Mouse (Mus musculus): ENCODE measurements around the gene Sesn1. TPM values are rescaled to one million over a fixed set of nuclear protein-coding genes. Genes with fewer than 3 reads are reported as not detected.

The Sesn1 gene
- polyA plus RNA-seq, 1 experiment from 2014 or later = 36.6 TPM

DNA sequence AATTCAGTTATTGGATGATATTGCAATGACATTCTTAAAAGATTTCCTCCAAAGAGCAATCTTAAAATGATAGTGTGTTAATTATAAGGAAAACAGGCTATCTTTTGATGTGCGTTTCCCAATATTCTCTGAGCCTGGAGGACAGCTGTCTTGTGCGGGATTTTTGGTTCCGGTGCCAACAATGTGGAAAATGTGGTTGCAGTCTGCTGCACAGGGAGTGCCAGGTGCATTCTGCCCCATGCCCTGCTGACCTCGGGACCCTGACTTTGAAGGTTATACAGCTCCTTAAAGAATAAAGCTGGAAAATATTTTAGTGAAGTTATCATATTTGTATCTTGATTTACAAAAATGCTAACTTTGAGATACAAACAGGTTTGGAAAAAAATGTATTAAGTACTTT is 98.2 kb downstream of the Sesn1 start:
- 87% methylated on average over 4 of the region's 4 CpGs for WGBS
- no peak for TF ChIP-seq EP300 (IDR thresholded peaks at IDR 0.05)
- no peak for TF ChIP-seq CTCF (IDR thresholded peaks at IDR 0.05)
- Histone ChIP-seq H3K4me3 (ENCODE audit: low read depth, low read length) (no peak overlapping the region), H3K9me3 (ENCODE audit: low read length) (no peaks in the 10 kb centered on the region), H3K27ac (ENCODE audit: low read length) (no peak overlapping the region), H3K9ac (replicated peaks; ENCODE audit: low read depth) (no peak overlapping the region), H3K36me3 (ENCODE audit: insufficient read depth, low read length) (peaks cover 16% of the 10 kb centered on the region; the same call in 1 of the 2 replicates), H3K4me1 (ENCODE audit: insufficient read depth, low read depth, low read length) (no peaks in the 10 kb centered on the region), H3K27me3 (replicated peaks; ENCODE audit: insufficient read depth, low read length) (no peaks in the 10 kb centered on the region), H3K4me2 (replicated peaks; ENCODE audit: low read depth, low read length) (no peak overlapping the region)
- no peak for ATAC-seq
- DNase-seq (ENCODE audit: low spot score) = no peak

DNA sequence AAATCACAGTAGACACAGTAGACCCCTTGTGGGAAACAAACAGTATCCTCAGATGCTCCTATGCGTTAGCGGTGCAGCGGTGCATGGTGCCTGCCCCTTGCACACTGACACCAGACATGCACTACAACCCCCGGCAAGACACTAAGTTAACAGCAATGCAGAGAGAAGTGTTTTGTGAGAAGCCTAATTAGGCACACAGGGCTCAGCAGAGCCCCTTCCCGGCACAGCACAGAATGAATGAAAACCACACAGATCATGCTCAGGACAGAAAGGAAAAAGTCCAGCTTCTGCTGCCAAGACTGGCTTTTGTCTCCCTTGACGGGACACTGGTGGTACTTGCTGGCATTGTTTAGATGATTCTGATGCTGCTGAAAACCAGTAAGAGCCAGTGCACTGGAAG is 99.2 kb downstream of the Sesn1 start:
- no peak overlapping the region for H3K9ac ChIP-seq (replicated peaks; ENCODE audit: low read depth)
- no peaks in the 10 kb centered on the region for H3K9me3 ChIP-seq (ENCODE audit: low read length)
- H3K4me2 ChIP-seq (replicated peaks; ENCODE audit: low read depth, low read length) = no peak overlapping the region
- no peak overlapping the region for H3K4me3 ChIP-seq (ENCODE audit: low read depth, low read length)
- ATAC-seq = no peak
- H3K27ac ChIP-seq (ENCODE audit: low read length) = no peak overlapping the region
- H3K36me3 ChIP-seq (ENCODE audit: insufficient read depth, low read length) = peaks cover 16% of the 10 kb centered on the region; the same call in 1 of the 2 replicates
- 84% methylated on average over 6 of the region's 6 CpGs for WGBS
- no peaks in the 10 kb centered on the region for H3K27me3 ChIP-seq (replicated peaks; ENCODE audit: insufficient read depth, low read length)
- DNase-seq (ENCODE audit: low spot score) = no peak
- no peaks in the 10 kb centered on the region for H3K4me1 ChIP-seq (ENCODE audit: insufficient read depth, low read depth, low read length)
- TF ChIP-seq CTCF (IDR thresholded peaks at IDR 0.05) = no peak
- TF ChIP-seq EP300 (IDR thresholded peaks at IDR 0.05) = no peak

DNA sequence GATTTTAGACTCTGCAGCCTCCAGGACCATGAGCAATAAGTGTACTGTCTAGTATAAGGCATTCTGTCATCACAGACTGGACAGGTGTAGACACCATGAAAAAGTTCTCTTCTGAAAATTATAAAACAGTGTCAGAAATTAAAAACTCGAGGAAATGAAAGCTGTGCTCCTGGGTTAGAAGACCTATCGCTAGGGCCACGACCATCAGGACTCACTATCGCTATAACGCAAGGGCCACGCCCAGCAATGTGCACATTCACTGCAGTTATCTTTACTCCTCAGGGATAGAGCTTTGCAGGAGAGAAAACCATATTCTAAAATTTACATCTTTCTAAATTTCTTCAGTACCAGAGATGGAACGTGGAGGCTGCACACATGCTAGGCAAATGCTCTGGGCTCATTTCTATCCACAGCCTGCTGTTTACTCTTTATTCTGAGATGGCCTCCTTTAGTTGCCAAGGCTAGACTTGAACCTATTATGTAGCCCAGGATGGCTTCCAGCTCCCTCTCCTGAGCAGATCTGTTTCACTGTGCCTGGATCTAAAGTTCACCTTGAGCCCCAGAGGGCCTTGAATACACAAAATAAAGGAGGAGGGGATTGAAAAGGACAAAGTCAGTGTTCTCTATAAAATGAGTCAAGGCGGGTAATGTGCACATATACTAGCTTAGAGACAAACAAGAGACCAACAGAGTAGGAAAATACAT is 102.7 kb downstream of the Sesn1 start:
- TF ChIP-seq CTCF (IDR thresholded peaks at IDR 0.05) (no peak), EP300 (IDR thresholded peaks at IDR 0.05) (no peak)
- 90% methylated on average over 8 of the region's 8 CpGs for WGBS
- Histone ChIP-seq H3K9me3 (ENCODE audit: low read length) (no peaks in the 10 kb centered on the region), H3K4me1 (ENCODE audit: insufficient read depth, low read depth, low read length) (no peaks in the 10 kb centered on the region), H3K4me2 (replicated peaks; ENCODE audit: low read depth, low read length) (no peak overlapping the region), H3K27me3 (replicated peaks; ENCODE audit: insufficient read depth, low read length) (no peaks in the 10 kb centered on the region), H3K4me3 (ENCODE audit: low read depth, low read length) (no peak overlapping the region), H3K36me3 (ENCODE audit: insufficient read depth, low read length) (peaks cover 3% of the 10 kb centered on the region; the same call in 1 of the 2 replicates), H3K9ac (replicated peaks; ENCODE audit: low read depth) (no peak overlapping the region), H3K27ac (ENCODE audit: low read length) (no peak overlapping the region)
- no peak for DNase-seq (ENCODE audit: low spot score)
- no peak for ATAC-seq

DNA sequence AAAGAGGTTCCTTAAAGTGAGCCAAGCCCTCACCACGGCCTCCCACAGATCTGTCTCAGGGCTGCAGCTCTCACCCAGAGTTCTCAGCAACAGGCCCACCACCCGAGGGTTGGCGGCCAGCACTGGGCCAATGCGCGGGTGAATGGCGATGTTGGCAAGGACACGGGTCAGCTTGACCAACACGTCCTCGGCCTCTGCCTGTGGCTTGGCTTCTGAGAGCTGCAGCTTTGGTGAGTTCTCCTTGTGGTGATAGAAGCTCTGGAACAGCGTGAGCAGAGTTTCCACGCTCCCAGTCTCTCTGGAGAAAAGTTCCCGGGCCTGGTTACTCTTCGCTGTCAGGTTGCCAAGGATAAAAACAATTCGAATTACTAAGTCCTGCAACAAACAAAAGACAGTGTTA is 117.0 kb downstream of the Sesn1 start:
- no peaks in the 10 kb centered on the region for H3K36me3 ChIP-seq (ENCODE audit: insufficient read depth, low read length)
- no peak for ATAC-seq
- no peak overlapping the region for H3K4me3 ChIP-seq (ENCODE audit: low read depth, low read length)
- no peaks in the 10 kb centered on the region for H3K4me1 ChIP-seq (ENCODE audit: insufficient read depth, low read depth, low read length)
- no peaks in the 10 kb centered on the region for H3K9me3 ChIP-seq (ENCODE audit: low read length)
- H3K4me2 ChIP-seq (replicated peaks; ENCODE audit: low read depth, low read length) = no peak overlapping the region
- no peak overlapping the region for H3K9ac ChIP-seq (replicated peaks; ENCODE audit: low read depth)
- no peak for TF ChIP-seq EP300 (IDR thresholded peaks at IDR 0.05)
- no peak for TF ChIP-seq CTCF (IDR thresholded peaks at IDR 0.05)
- no peak overlapping the region for H3K27ac ChIP-seq (ENCODE audit: low read length)
- 85% methylated on average over 14 of the region's 14 CpGs for WGBS
- DNase-seq (ENCODE audit: low spot score) = no peak
- H3K27me3 ChIP-seq (replicated peaks; ENCODE audit: insufficient read depth, low read length) = no peaks in the 10 kb centered on the region

DNA sequence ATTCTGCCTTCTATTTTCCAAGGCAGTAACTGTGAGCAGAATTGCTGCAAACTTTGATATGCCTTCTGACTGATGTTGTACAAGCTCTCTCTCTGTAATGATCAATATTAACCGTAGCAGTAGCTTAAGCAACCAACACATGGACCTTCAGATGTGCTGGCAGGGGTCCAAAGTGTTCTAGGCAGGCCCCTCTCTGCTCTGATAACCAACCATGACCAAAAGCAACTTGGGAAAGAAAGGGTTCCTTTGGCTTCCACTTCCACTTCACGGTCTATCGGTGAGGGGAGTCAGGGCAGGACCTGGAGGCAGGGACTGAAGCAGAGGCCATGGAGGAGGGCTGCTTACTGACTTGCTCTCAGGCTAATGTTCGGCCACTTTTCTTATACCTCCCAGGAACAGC is 121.2 kb downstream of the Sesn1 start:
- H3K9me3 ChIP-seq (ENCODE audit: low read length) = no peaks in the 10 kb centered on the region
- no peak overlapping the region for H3K27ac ChIP-seq (ENCODE audit: low read length)
- no peak for ATAC-seq
- no peak overlapping the region for H3K4me3 ChIP-seq (ENCODE audit: low read depth, low read length)
- DNase-seq (ENCODE audit: low spot score) = no peak
- no peaks in the 10 kb centered on the region for H3K27me3 ChIP-seq (replicated peaks; ENCODE audit: insufficient read depth, low read length)
- no peak for TF ChIP-seq EP300 (IDR thresholded peaks at IDR 0.05)
- TF ChIP-seq CTCF (IDR thresholded peaks at IDR 0.05) = no peak
- H3K4me2 ChIP-seq (replicated peaks; ENCODE audit: low read depth, low read length) = no peak overlapping the region
- peaks cover 13% of the 10 kb centered on the region; the same call in 1 of the 2 replicates for H3K4me1 ChIP-seq (ENCODE audit: insufficient read depth, low read depth, low read length)
- H3K9ac ChIP-seq (replicated peaks; ENCODE audit: low read depth) = no peak overlapping the region
- no peaks in the 10 kb centered on the region for H3K36me3 ChIP-seq (ENCODE audit: insufficient read depth, low read length)
- 53% methylated on average over 4 of the region's 4 CpGs for WGBS

DNA sequence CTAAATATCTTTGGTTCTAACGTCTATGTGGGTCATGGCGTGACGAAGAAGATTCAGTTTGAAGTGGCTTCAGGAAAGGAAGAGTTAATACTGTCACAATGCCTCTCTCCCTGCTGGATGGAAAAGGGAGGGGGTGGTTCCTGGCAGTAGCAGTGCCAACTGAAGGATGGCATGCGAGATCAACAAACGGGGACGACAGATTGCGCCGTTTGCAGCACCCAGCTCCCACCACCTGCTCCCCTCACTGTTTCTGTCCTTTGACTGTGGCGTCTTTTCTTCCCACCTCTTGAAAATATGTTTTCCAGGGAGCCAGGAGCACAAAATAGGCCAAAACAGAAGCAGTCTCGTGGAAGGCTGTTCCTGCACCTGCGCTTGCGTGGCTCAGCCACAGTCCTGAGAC is 122.2 kb downstream of the Sesn1 start:
- Histone ChIP-seq H3K36me3 (ENCODE audit: insufficient read depth, low read length) (no peaks in the 10 kb centered on the region), H3K4me1 (ENCODE audit: insufficient read depth, low read depth, low read length) (peaks cover 16% of the 10 kb centered on the region), H3K4me2 (replicated peaks; ENCODE audit: low read depth, low read length) (no peak overlapping the region), H3K9ac (replicated peaks; ENCODE audit: low read depth) (no peak overlapping the region), H3K27ac (ENCODE audit: low read length) (no peak overlapping the region), H3K9me3 (ENCODE audit: low read length) (no peaks in the 10 kb centered on the region), H3K27me3 (replicated peaks; ENCODE audit: insufficient read depth, low read length) (no peaks in the 10 kb centered on the region), H3K4me3 (ENCODE audit: low read depth, low read length) (no peak overlapping the region)
- TF ChIP-seq EP300 (IDR thresholded peaks at IDR 0.05) (no peak), CTCF (IDR thresholded peaks at IDR 0.05) (no peak)
- DNase-seq (ENCODE audit: low spot score) (no peak), ATAC-seq (no peak)
- WGBS = 78% methylated on average over 12 of the region's 12 CpGs
